Mouse (Mus musculus) liver (tissue): ENCODE data around the gene 3110082I17Rik.
"Not testable (repeated sequence)": the region's sequence is repeated elsewhere in the genome, so short reads cannot be mapped to it uniquely, and the experiment has no call there.

ENCODE experiments used
- DNase-seq: peaks from one replicate; pipeline ENCODE4 v3.0.0-alpha.2; 2020; ENCODE audit warnings: mixed read lengths

The 3110082I17Rik gene

DNA sequence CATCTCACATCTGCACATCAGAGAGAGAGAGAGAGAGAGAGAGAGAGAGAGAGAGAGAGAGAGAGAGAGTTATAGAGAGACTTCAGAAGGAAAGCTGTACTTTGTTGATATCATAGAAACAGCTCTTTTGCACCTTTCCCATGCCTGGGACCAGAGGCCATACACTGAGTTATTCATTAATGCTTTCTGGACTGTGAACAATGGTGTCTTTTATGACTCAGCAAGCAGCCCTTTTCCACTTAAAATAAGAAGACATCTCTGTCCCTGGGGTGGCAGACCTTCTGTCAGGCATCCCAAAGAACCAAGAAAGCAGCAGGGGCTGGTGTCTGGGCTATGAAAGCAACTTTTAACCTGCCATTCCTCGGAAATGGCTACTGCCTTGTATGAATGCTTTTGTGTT, 113.1 kb downstream of the 3110082I17Rik start:
- DNase-seq = no peak

DNA sequence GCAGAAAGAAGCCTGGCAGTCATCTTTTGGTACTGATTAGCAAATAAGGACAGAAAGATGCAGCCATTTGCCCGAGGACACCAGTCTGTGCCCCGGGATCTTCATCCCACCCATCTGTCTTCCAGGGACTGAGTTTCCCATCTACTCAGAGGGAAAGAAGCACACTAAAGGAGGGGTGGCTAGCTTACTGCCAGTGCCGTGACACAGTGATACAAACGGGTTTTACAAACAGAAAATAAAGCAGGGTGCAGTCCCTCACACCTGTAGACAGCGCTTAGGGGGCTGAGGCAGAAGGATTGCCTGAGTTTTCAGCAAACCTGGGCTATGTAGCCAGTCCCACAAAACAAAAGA, 115.0 kb downstream of the 3110082I17Rik start:
- no peak for DNase-seq

DNA sequence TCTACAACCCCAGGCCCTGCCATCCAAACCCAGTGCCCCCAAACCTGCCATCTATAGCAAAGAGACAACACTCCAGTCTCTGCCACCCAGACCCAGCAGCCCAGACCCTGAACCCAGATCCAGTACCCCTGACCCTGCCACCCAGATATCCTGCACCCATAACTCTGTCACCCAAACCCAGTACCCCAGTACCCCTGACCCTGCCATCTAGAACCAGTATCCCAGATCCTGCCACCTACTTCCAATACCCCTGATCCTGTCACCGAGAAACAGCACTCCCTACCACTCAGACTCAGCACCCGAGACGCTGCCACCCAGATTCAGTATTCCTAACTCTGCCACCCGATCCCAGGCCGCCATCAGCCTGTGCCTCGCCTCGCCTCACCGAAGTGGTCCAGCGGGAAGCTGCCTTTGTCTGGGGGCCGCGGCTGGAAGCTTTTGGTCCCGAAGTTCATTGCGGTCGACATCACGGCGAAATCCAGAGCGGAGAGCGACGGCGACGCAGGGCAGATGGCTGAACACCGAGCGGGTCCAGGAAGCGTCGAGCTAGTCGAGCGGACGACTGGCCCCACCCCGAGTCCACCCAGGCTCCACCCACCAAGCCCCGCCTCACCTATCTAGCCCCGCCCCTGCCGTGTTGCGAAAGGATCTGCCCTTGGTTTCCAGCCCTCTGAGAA, 115.5 kb downstream of the 3110082I17Rik start:
- DNase-seq = peak; percentile 98

- DNase-seq = peak; percentile 86
Observed at GRCm38 (mm10) chr5:139344021-139344686, 116.2 kb downstream of the 3110082I17Rik start.

- no peak for DNase-seq
Observed at GRCm38 (mm10) chr5:139338891-139339290, 121.4 kb downstream of the 3110082I17Rik start.

DNA sequence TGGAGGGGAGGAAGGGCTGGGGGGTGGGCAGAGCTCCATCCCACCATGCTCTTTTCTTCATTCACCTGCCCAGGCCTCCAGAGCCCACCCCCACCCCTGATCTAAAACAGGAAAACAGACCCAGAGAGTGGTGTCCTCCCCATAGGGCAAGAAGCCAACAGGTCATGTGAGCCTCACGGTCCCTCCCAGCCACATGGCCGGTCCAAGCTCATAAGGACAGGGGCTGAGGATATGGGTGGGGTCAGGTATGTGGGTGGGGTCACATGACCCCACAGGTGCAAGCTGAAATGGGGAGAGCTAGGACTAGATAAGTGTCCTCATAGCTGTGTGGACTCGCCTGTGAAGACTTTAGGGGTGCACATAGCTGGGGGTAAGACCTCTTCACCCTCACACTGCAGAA, 121.9 kb downstream of the 3110082I17Rik start:
- DNase-seq = no peak

GRCm38 (mm10) chr5:139337826-139338370, 122.4 kb downstream of the 3110082I17Rik start:
- no peak for DNase-seq

- DNase-seq = no peak
Observed at GRCm38 (mm10) chr5:139335634-139336033, 124.7 kb downstream of the 3110082I17Rik start.

GRCm38 (mm10) chr5:139334394-139334793, 125.9 kb downstream of the 3110082I17Rik start:
- DNase-seq = not testable (repeated sequence)

DNA sequence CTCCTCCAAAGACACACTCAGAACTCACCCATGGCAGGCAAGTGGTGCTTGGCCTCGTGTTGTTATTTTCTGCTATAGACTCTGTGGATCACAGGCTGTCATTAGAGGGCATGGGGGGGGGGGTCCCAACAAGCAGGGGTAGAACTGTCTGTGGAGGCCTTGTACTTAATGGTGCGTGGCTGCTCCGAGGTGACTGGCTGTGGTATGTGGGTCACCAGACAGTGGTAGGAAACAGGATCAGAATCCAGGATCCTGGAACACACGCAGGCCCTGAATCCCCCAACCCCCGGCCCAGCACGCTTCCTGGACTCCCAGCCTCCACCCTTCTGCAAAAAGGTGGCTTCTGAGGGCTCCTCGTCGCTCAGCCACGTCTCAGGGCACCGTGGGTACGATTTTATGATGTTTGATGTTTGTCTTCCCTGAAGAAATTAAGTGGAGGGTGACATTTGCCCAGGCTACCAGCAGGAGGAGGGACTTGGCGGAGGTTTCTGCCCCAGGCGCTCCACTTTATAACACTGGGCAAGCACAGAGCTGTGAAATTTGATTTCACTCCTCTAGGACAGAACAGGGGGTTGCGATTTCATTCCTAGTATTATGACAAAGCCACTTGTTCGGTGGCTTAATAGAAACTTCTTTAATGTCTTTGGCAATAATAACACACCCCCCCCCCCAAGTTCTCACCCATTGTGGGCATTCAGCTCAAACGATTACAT, 126.9 kb downstream of the 3110082I17Rik start:
- DNase-seq = no peak

- DNase-seq = no peak
Observed at GRCm38 (mm10) chr5:139332590-139333272, 127.6 kb downstream of the 3110082I17Rik start.

DNA sequence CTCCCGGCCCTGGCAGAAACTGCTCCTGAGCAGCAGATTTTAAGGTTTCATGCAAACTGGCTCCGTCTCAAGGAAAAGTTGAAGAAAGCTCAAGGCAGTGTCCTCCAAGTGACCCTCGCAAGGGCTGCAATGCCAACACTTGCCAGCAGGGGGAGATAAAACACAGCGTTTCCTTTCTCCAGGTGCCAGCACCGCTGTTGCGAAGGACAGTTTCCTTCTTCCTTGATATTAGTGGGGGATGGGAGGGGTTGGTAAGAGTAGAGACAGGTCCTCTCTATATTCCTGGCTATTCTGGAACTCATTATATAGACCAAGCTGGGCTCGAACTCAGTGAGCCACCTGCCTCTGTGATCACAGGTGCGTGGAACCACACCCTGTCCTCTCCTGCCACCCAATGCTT, 128.6 kb downstream of the 3110082I17Rik start:
- DNase-seq = peak; percentile 79

- no peak for DNase-seq
Observed at GRCm38 (mm10) chr5:139330766-139331165, 129.6 kb downstream of the 3110082I17Rik start.

DNA sequence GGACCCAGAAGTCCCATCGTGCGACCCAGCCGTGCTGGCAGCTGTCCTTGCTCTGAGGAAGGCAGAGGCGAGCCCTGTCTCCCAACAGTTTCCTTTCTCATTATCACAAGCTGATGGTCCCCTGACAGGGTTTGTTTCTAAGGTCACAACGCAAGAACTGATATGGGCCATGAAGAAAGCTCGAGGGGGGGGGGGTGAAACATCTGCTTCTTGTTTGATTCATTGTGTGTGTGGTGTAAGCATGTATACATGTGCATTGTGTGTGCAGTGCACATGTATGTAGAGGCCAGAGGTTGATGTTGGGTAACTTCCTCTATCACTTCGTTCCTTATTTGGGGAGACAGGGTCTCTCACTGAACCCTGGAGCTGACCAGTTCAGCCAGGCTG, 132.7 kb downstream of the 3110082I17Rik start:
- DNase-seq = no peak

- DNase-seq = no peak
Observed at GRCm38 (mm10) chr5:139326986-139327633, 133.2 kb downstream of the 3110082I17Rik start.

GRCm38 (mm10) chr5:139326111-139326696, 134.1 kb downstream of the 3110082I17Rik start:
- DNase-seq = no peak

DNA sequence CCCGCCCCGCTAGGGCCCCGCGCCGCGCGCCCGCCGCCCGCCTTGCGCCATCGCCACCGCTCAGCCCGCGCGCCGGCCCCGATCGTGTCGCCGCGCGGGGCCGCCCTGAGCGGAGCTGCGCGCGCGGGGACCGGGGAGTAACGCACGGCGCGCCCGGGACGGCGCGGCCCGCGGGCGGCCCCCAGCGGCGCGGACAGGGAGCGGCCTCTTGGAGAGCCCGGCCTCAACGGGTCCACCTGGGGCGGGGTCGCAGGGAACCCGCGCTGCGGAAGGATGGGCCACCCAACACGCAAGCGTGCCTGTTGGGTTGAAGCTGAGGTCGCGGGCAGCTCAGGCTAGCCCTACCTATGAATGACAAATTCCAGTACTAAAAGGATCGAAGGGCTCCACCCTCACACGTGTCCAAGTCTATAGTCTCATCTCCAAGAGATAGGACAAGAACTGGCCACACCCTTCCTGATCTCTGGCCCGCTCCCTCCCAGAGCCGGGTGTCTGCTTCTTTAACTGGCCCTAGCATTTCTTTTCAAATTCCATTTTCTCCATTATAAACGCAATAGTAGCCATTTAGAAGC, 134.8 kb downstream of the 3110082I17Rik start, which contains the start of gene Adap1:
Gene Adap1 (minus strand): TSS at position 228 of the 572 bp plus-strand sequence.
- DNase-seq = peak; percentile 56

GRCm38 (mm10) chr5:139324691-139325394, 135.5 kb downstream of the 3110082I17Rik start:
- peak; percentile 25 for DNase-seq

- no peak for DNase-seq
Observed at GRCm38 (mm10) chr5:139324045-139324491, 136.3 kb downstream of the 3110082I17Rik start.

- no peak for DNase-seq
Observed at GRCm38 (mm10) chr5:139323260-139323924, 136.9 kb downstream of the 3110082I17Rik start.
